Mouse (Mus musculus): ENCODE measurements around the gene Klf12. TPM values are rescaled to one million over a fixed set of nuclear protein-coding genes. Genes with fewer than 3 reads are reported as not detected.

Klf12 gene
- total RNA-seq, 2 experiments from 2014 or later = 19.5 to 19.8 TPM

GRCm38 (mm10) chr14:100134304-100134703 lies 150.2 kb downstream of the Klf12 start:
- DNase-seq = no peak

- DNase-seq = no peak
These were observed 152.0 kb downstream of the Klf12 start for GRCm38 (mm10) chr14:100132479-100132878.

- DNase-seq = no peak
These were observed 158.4 kb downstream of the Klf12 start for GRCm38 (mm10) chr14:100126126-100126525.

GRCm38 (mm10) chr14:100121075-100121474 lies 163.4 kb downstream of the Klf12 start:
- no peak for DNase-seq

GRCm38 (mm10) chr14:100119866-100120265 lies 164.6 kb downstream of the Klf12 start:
- no peak for DNase-seq

GRCm38 (mm10) chr14:100113419-100113818 lies 171.1 kb downstream of the Klf12 start:
- DNase-seq = no peak

- DNase-seq = no peak
These were observed 172.7 kb downstream of the Klf12 start for GRCm38 (mm10) chr14:100111735-100112134.

GRCm38 (mm10) chr14:100109563-100109962 lies 174.9 kb downstream of the Klf12 start:
- DNase-seq = no peak

GRCm38 (mm10) chr14:100105570-100105969 lies 178.9 kb downstream of the Klf12 start:
- no peak for DNase-seq

GRCm38 (mm10) chr14:100104818-100105217 lies 179.7 kb downstream of the Klf12 start:
- no peak for DNase-seq

- DNase-seq = no peak
These were observed 180.7 kb downstream of the Klf12 start for GRCm38 (mm10) chr14:100103818-100104217.

- DNase-seq = no peak
These were observed 187.0 kb downstream of the Klf12 start for GRCm38 (mm10) chr14:100097208-100098189.

- no peak for DNase-seq
These were observed 188.7 kb downstream of the Klf12 start for GRCm38 (mm10) chr14:100095730-100096129.

GRCm38 (mm10) chr14:100090517-100090916 lies 194.0 kb downstream of the Klf12 start:
- DNase-seq = peak; percentile 25

GRCm38 (mm10) chr14:100079620-100080019 lies 204.9 kb downstream of the Klf12 start:
- no peak for DNase-seq

- no peak for DNase-seq
These were observed 211.9 kb downstream of the Klf12 start for GRCm38 (mm10) chr14:100072431-100073195.

GRCm38 (mm10) chr14:100069543-100070090 lies 214.9 kb downstream of the Klf12 start:
- no peak for DNase-seq

GRCm38 (mm10) chr14:100068715-100069114 lies 215.8 kb downstream of the Klf12 start:
- DNase-seq = no peak

- DNase-seq = no peak
These were observed 222.0 kb downstream of the Klf12 start for GRCm38 (mm10) chr14:100062516-100062915.

- DNase-seq = no peak
These were observed 230.3 kb downstream of the Klf12 start for GRCm38 (mm10) chr14:100054150-100054549.

GRCm38 (mm10) chr14:100053456-100053855 lies 231.0 kb downstream of the Klf12 start:
- no peak for DNase-seq

- no peak for DNase-seq
These were observed 231.6 kb downstream of the Klf12 start for GRCm38 (mm10) chr14:100052876-100053275.

GRCm38 (mm10) chr14:100045431-100045830 lies 239.0 kb downstream of the Klf12 start:
- DNase-seq = no peak
